Mouse (Mus musculus): ENCODE data around the gene Olfr1161. TPM values are rescaled to one million over a fixed set of nuclear protein-coding genes. Genes with fewer than 3 reads are reported as not detected.
"Not testable (repeated sequence)": the region's sequence is repeated elsewhere in the genome, so short reads cannot be mapped to it uniquely, and the experiment has no call there.

Olfr1161 gene
- not detected in 2 replicates for polyA plus RNA-seq (2014; fragmentation: Nextera tagmentation; extraction: Ambion mirVana)

GRCm38 (mm10) chr2:88022474-88022873 lies at the start of gene Olfr1161:
TSS of gene Olfr1161 (plus strand) at chr2:88022774.
- H3K9ac ChIP-seq (ENCODE audit: low read depth, low read length); ATAC-seq (ENCODE audit: low read depth); H3K4me2 ChIP-seq (ENCODE audit: low read depth, low read length); DNase-seq (ENCODE audit: low spot score); H3K27me3 ChIP-seq (replicated peaks; ENCODE audit: control insufficient read depth, insufficient read depth, low read length); H3K9me3 ChIP-seq (ENCODE audit: control insufficient read depth, low read length); H3K27ac ChIP-seq (replicated peaks; ENCODE audit: low read depth, low read length); H3K4me1 ChIP-seq (ENCODE audit: control insufficient read depth, insufficient read depth, low read length); H3K4me3 ChIP-seq (ENCODE audit: low read depth, low read length); H3K36me3 ChIP-seq (ENCODE audit: control insufficient read depth, insufficient read depth, low read length): not testable (repeated sequence)
- WGBS = 73% methylated on average over 1 of the region's 1 CpGs

- Histone ChIP-seq H3K27me3 (replicated peaks; ENCODE audit: control insufficient read depth, insufficient read depth, low read length) (no peaks in the 10 kb centered on the region), H3K27ac (replicated peaks; ENCODE audit: low read depth, low read length) (no peak within 1 kb of the TSS), H3K4me1 (ENCODE audit: control insufficient read depth, insufficient read depth, low read length) (no peaks in the 10 kb centered on the region), H3K9me3 (ENCODE audit: control insufficient read depth, low read length) (no peaks in the 10 kb centered on the region), H3K4me2 (ENCODE audit: low read depth, low read length) (no peak within 1 kb of the TSS), H3K36me3 (ENCODE audit: control insufficient read depth, insufficient read depth, low read length) (no peaks in the 10 kb centered on the region), H3K4me3 (ENCODE audit: low read depth, low read length) (no peak within 1 kb of the TSS), H3K9ac (ENCODE audit: low read depth, low read length) (no peak within 1 kb of the TSS)
- no peak for ATAC-seq (ENCODE audit: low read depth)
- DNase-seq (ENCODE audit: low spot score) = no peak
- WGBS = 70% methylated on average over 3 of the region's 3 CpGs
Measured at GRCm38 (mm10) chr2:87974563-87974962, 48.0 kb upstream of the Olfr1161 start, which contains the start of gene Olfr74. TSS of gene Olfr74 (minus strand) at chr2:87974663.

GRCm38 (mm10) chr2:87989813-87990212 lies 32.8 kb upstream of the Olfr1161 start, which contains the start of gene Olfr1158:
TSS of gene Olfr1158 (plus strand) at chr2:87990113.
- H3K9ac ChIP-seq (ENCODE audit: low read depth, low read length) = no peak within 1 kb of the TSS
- no peak within 1 kb of the TSS for H3K27ac ChIP-seq (replicated peaks; ENCODE audit: low read depth, low read length)
- DNase-seq (ENCODE audit: low spot score) = no peak
- no peak within 1 kb of the TSS for H3K4me3 ChIP-seq (ENCODE audit: low read depth, low read length)
- no peaks in the 10 kb centered on the region for H3K9me3 ChIP-seq (ENCODE audit: control insufficient read depth, low read length)
- no peak for ATAC-seq (ENCODE audit: low read depth)
- H3K4me2 ChIP-seq (ENCODE audit: low read depth, low read length) = no peak within 1 kb of the TSS
- no peaks in the 10 kb centered on the region for H3K4me1 ChIP-seq (ENCODE audit: control insufficient read depth, insufficient read depth, low read length)
- no peaks in the 10 kb centered on the region for H3K27me3 ChIP-seq (replicated peaks; ENCODE audit: control insufficient read depth, insufficient read depth, low read length)
- H3K36me3 ChIP-seq (ENCODE audit: control insufficient read depth, insufficient read depth, low read length) = no peaks in the 10 kb centered on the region

- H3K9ac ChIP-seq (ENCODE audit: low read depth, low read length) = no peak within 1 kb of the TSS
- H3K36me3 ChIP-seq (ENCODE audit: control insufficient read depth, insufficient read depth, low read length) = no peaks in the 10 kb centered on the region
- ATAC-seq (ENCODE audit: low read depth) = no peak
- H3K9me3 ChIP-seq (ENCODE audit: control insufficient read depth, low read length) = no peaks in the 10 kb centered on the region
- no peak within 1 kb of the TSS for H3K27ac ChIP-seq (replicated peaks; ENCODE audit: low read depth, low read length)
- H3K27me3 ChIP-seq (replicated peaks; ENCODE audit: control insufficient read depth, insufficient read depth, low read length) = no peaks in the 10 kb centered on the region
- no peak within 1 kb of the TSS for H3K4me2 ChIP-seq (ENCODE audit: low read depth, low read length)
- H3K4me3 ChIP-seq (ENCODE audit: low read depth, low read length) = no peak within 1 kb of the TSS
- no peaks in the 10 kb centered on the region for H3K4me1 ChIP-seq (ENCODE audit: control insufficient read depth, insufficient read depth, low read length)
- DNase-seq (ENCODE audit: low spot score) = no peak
Measured at GRCm38 (mm10) chr2:88007515-88008318, 14.9 kb upstream of the Olfr1161 start, which contains the start of gene Olfr1160. TSS of gene Olfr1160 (minus strand) at chr2:88008268.

- no peak for DNase-seq (ENCODE audit: low spot score)
- no peaks in the 10 kb centered on the region for H3K4me1 ChIP-seq (ENCODE audit: control insufficient read depth, insufficient read depth, low read length)
- no peak within 1 kb of the TSS for H3K4me3 ChIP-seq (ENCODE audit: low read depth, low read length)
- no peaks in the 10 kb centered on the region for H3K9me3 ChIP-seq (ENCODE audit: control insufficient read depth, low read length)
- H3K36me3 ChIP-seq (ENCODE audit: control insufficient read depth, insufficient read depth, low read length) = no peaks in the 10 kb centered on the region
- no peak within 1 kb of the TSS for H3K27ac ChIP-seq (replicated peaks; ENCODE audit: low read depth, low read length)
- no peak within 1 kb of the TSS for H3K9ac ChIP-seq (ENCODE audit: low read depth, low read length)
- H3K27me3 ChIP-seq (replicated peaks; ENCODE audit: control insufficient read depth, insufficient read depth, low read length) = no peaks in the 10 kb centered on the region
- ATAC-seq (ENCODE audit: low read depth) = no peak
- no peak within 1 kb of the TSS for H3K4me2 ChIP-seq (ENCODE audit: low read depth, low read length)
Measured at GRCm38 (mm10) chr2:88037599-88037998, 15.0 kb downstream of the Olfr1161 start, which contains the start of gene Olfr73. TSS of gene Olfr73 (minus strand) at chr2:88037699.

- ATAC-seq (ENCODE audit: low read depth) (no peak), DNase-seq (ENCODE audit: low spot score) (no peak)
- Histone ChIP-seq H3K4me1 (ENCODE audit: control insufficient read depth, insufficient read depth, low read length) (no peaks in the 10 kb centered on the region), H3K9me3 (ENCODE audit: control insufficient read depth, low read length) (no peaks in the 10 kb centered on the region), H3K4me3 (ENCODE audit: low read depth, low read length) (no peak within 1 kb of the TSS), H3K27me3 (replicated peaks; ENCODE audit: control insufficient read depth, insufficient read depth, low read length) (no peaks in the 10 kb centered on the region), H3K4me2 (ENCODE audit: low read depth, low read length) (no peak within 1 kb of the TSS), H3K27ac (replicated peaks; ENCODE audit: low read depth, low read length) (no peak within 1 kb of the TSS), H3K9ac (ENCODE audit: low read depth, low read length) (no peak within 1 kb of the TSS), H3K36me3 (ENCODE audit: control insufficient read depth, insufficient read depth, low read length) (no peaks in the 10 kb centered on the region)
- WGBS = 80% methylated on average over 1 of the region's 1 CpGs
Measured at GRCm38 (mm10) chr2:88051029-88051428, 28.5 kb downstream of the Olfr1161 start, which contains the start of gene Olfr1162. TSS of gene Olfr1162 (minus strand) at chr2:88051129.

GRCm38 (mm10) chr2:88063587-88063986 lies 41.0 kb downstream of the Olfr1161 start:
- Histone ChIP-seq H3K4me3 (ENCODE audit: low read depth, low read length) (no peak overlapping the region), H3K9me3 (ENCODE audit: control insufficient read depth, low read length) (peaks cover 6% of the 10 kb centered on the region; the same call in 1 of the 2 replicates), H3K27ac (replicated peaks; ENCODE audit: low read depth, low read length) (no peak overlapping the region), H3K27me3 (replicated peaks; ENCODE audit: control insufficient read depth, insufficient read depth, low read length) (no peaks in the 10 kb centered on the region), H3K9ac (ENCODE audit: low read depth, low read length) (no peak overlapping the region), H3K36me3 (ENCODE audit: control insufficient read depth, insufficient read depth, low read length) (no peaks in the 10 kb centered on the region), H3K4me2 (ENCODE audit: low read depth, low read length) (no peak overlapping the region), H3K4me1 (ENCODE audit: control insufficient read depth, insufficient read depth, low read length) (no peaks in the 10 kb centered on the region)
- WGBS = 68% methylated on average over 2 of the region's 2 CpGs
- ATAC-seq (ENCODE audit: low read depth) (no peak), DNase-seq (ENCODE audit: low spot score) (no peak)

GRCm38 (mm10) chr2:88071730-88072129 lies 49.2 kb downstream of the Olfr1161 start, which contains the start of gene Olfr1163:
TSS of gene Olfr1163 (minus strand) at chr2:88071830.
- no peak for DNase-seq (ENCODE audit: low spot score)
- Histone ChIP-seq H3K9me3 (ENCODE audit: control insufficient read depth, low read length) (no peaks in the 10 kb centered on the region), H3K4me1 (ENCODE audit: control insufficient read depth, insufficient read depth, low read length) (no peaks in the 10 kb centered on the region), H3K9ac (ENCODE audit: low read depth, low read length) (no peak within 1 kb of the TSS), H3K27me3 (replicated peaks; ENCODE audit: control insufficient read depth, insufficient read depth, low read length) (no peaks in the 10 kb centered on the region), H3K27ac (replicated peaks; ENCODE audit: low read depth, low read length) (no peak within 1 kb of the TSS), H3K4me2 (ENCODE audit: low read depth, low read length) (no peak within 1 kb of the TSS), H3K36me3 (ENCODE audit: control insufficient read depth, insufficient read depth, low read length) (no peaks in the 10 kb centered on the region), H3K4me3 (ENCODE audit: low read depth, low read length) (no peak within 1 kb of the TSS)
- ATAC-seq (ENCODE audit: low read depth) = no peak

Data from embryonic facial prominence, embryonic 14.5 days (tissue).